Mouse (Mus musculus) thymus, postnatal 14 days (tissue): Measurements from ENCODE around the gene 1700003F12Rik.
A peak's percentile ranks its signal among the peaks of the same experiment; 100 is the strongest.

Experiments used
- DNase-seq: peaks from one replicate; pipeline ENCODE4 v3.0.0; 2021

1700003F12Rik gene

GRCm38 (mm10) chr2:154549886-154550189 is 3.0 kb downstream of the 1700003F12Rik start:
- DNase-seq: no peak

DNA sequence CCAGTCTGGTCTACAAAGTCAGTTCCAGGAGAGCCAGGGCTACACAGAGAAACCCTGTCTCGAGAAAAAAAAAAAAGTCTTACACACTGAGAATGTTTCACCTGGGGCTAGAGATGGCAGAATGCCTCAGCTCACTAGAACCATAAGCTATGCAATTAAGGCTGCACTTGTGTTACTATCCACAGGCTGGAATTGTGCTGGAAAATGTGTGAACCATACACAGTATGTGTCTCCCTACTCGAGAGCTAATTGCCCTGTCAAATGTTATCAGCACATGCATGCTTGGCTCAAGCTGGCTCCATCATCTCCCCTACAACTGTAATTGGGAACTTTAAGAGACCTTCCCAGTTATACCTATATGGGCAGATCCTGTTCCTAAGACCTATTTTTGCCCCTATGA is 4.1 kb downstream of the 1700003F12Rik start:
- DNase-seq: no peak

DNA sequence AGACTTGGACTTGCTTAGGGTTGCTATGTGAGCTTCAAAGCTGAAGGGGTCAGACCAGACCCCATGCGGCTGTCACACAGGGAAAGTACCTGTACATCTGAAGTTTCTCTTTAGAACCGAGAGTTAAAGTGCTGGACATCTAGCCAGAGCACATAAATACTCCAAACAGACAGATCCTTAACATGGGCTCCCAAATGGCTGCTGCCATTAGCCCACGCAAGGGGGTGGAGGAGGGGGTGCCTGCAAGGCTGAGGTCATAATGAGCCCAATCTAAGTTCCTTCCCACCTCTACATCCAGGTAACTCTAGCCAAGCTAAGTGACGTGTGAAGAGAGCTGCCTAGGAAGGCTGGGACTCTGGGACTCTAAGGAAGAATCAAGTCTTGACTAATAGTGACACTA is 4.6 kb downstream of the 1700003F12Rik start, which contains the start of gene Actl10:
Actl10 (plus strand) TSS at position 301 of the 400 bp plus-strand sequence.
- no peak for DNase-seq

- no peak for DNase-seq
These were observed 5.0 kb downstream of the 1700003F12Rik start for GRCm38 (mm10) chr2:154551927-154552326.

DNA sequence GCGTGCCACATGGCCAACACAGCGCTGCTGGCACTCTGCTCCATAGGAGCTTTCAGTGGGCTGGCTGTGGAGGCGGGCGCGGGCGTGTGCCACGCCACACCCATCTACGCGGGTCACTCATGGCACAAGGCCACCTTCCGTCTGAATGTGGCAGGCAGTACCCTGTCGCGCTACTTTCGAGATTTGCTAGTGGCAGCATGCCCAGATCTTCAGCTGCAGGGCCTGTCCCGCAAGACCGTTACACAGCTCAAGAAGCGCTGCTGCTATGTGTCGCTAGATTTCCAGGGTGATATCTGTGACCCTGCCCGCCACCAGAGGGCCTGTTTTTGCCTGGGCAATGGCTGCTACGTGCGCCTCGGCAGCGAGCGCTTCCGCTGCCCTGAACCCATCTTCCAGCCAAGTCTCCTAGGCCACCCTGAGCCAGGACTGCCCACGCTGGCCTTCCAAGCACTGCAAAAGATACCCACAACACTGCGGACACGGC is 5.6 kb downstream of the 1700003F12Rik start:
- peak; percentile 84 for DNase-seq

GRCm38 (mm10) chr2:154555235-154555634 is 8.3 kb downstream of the 1700003F12Rik start:
- no peak for DNase-seq

- DNase-seq: peak; percentile 32
These were observed 10.4 kb downstream of the 1700003F12Rik start for GRCm38 (mm10) chr2:154557184-154557832.

- peak; percentile 79 for DNase-seq
These were observed 11.6 kb downstream of the 1700003F12Rik start, which contains the start of gene Necab3 for GRCm38 (mm10) chr2:154558264-154559039. TSS of gene Necab3 (minus strand) at chr2:154558890.

GRCm38 (mm10) chr2:154563612-154564170 is 16.8 kb downstream of the 1700003F12Rik start:
- no peak for DNase-seq

GRCm38 (mm10) chr2:154565562-154565961 is 18.7 kb downstream of the 1700003F12Rik start:
- DNase-seq: no peak

- DNase-seq: no peak
These were observed 19.8 kb downstream of the 1700003F12Rik start for GRCm38 (mm10) chr2:154566641-154567040.

GRCm38 (mm10) chr2:154567766-154568165 is 20.9 kb downstream of the 1700003F12Rik start:
- no peak for DNase-seq

GRCm38 (mm10) chr2:154568329-154569070 is 21.6 kb downstream of the 1700003F12Rik start:
- DNase-seq: no peak

- peak; percentile 76 for DNase-seq
These were observed 22.3 kb downstream of the 1700003F12Rik start for GRCm38 (mm10) chr2:154569071-154569748.

DNA sequence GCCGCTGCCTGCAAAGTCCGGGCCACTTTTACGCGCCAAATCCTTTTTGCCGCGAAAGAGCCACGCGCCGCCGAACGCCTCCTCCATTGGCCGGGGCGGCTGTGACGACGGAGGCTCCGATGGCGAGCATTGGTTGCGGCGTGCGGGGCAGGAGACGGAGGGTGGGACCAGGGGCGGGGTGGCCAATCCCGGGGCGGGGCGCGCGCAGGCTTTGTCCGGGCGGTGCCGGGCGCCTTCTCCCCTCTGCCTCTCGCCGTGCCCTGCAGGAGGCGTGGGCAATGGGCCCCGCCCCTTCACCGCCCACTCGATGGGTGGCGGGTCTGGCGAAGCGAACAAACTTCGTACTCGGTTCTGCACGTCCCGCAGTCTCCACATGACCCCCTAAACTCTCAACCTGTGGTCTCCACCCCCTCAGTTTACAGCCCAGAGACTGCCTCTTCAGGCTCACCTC is 23.0 kb downstream of the 1700003F12Rik start, which contains the start of gene E2f1:
E2f1 (minus strand) TSS at position 57 of the 451 bp plus-strand sequence.
- peak; percentile 97 for DNase-seq

DNA sequence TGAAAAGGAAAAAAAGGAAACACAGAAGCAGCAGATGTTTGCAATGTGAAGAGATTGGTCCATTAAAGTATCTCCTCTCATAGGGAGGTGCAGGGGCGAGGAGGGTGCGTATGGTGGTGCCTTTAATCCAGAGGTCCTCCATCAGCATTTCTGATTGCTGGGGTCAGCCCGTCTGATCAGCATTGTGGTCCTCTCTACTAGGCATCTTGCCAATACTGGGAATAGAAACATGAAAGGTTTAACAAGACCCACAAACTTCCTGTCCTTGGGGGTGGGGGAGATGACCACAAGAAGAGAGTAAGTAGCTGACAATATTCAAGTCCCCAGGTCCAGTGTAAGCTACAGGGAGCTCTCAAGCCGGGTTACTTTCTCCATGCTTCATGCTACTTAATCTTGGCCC is 23.8 kb downstream of the 1700003F12Rik start:
- no peak for DNase-seq

DNA sequence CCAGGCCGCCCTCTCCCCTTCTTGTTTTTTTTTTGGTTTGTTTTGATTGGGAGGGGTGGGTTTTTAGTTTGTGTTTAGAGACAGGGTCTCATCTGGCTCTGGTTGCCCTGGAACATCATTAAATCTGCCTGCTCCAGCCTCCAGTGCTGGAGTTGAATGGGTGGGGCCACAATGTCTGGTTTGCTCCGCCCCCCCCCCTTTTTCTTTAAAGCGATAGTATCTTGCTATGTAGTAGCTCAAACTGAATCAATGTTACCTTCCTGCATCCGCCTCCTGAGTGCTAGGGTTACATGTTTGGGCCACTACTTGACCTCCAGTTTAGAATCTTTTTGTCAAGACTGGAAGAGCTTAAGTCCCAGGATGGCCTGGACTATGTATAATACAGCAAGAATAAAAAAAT is 24.4 kb downstream of the 1700003F12Rik start:
- DNase-seq: no peak

- no peak for DNase-seq
These were observed 25.1 kb downstream of the 1700003F12Rik start for GRCm38 (mm10) chr2:154571976-154572375.

GRCm38 (mm10) chr2:154572996-154573395 is 26.1 kb downstream of the 1700003F12Rik start:
- no peak for DNase-seq

GRCm38 (mm10) chr2:154574271-154574670 is 27.4 kb downstream of the 1700003F12Rik start:
- DNase-seq: no peak

DNA sequence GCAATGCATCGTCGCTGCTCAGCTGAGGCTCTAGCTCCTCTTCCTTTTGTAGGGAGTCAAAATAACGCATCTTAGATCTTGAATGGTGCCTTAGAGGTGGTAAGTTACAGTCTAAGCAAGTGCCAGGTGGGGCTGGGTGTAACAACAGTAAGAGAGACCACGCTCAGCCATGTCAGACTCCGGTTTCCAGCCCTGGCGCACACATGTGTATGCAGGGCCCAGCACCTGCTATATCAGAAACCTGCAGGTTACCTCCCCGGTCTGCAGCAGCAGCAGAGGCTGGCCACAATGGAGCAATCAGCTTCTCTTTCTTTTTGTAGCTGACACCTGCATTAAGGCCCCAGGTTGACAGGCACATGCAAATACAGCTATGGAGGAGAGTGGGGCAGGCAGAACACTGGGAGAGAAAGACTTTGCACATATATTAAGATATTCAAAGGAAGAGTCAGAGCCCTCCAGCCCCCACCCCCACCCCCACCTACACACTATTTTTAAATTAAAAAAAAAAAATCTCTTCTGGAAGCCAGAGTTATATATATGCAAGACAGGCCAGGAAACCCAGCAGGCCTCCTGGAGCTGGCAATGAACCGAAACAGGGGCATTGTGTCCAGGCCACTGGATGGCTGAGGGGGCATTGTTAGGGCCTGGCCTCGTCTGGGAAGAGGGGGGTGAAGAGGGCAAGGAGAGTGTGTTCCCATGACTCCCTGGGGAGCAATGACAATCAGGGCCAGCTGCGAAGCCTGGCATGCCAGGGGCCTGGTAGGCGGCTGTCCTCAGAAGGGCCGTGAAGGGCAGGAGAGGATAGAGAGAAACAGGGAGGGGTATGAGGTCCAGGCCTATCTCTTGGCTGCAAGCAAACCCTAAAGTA is 30.2 kb downstream of the 1700003F12Rik start:
- DNase-seq: peak; percentile 72
